Mouse (Mus musculus): ENCODE measurements around the gene Htt. TPM values are rescaled to one million over a fixed set of nuclear protein-coding genes. Genes with fewer than 3 reads are reported as not detected.

Gene Htt
- polyA plus RNA-seq, 1 experiment, result 7.3 TPM

DNA sequence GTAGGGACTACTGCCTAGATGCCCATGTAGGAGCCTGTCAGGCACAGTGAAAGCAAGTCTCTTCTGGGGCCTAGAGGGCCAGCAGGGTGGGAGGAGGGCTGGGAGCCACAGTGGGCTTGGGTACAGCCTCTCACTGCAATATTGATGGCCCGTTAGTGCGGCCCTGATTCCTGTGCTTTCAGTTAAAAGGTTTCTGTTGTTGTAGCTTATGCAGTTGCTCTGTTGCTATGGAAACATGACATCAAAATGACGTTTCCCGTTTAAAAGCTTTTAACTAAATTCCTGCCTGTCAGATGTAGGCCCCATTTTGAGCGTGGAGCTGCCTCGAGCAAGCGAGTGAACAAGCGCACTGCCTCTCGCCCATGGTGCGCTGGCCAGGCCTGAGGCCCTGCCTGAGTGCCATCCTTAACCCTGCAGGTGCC lies 155.7 kb downstream of the Htt start:
- no peak for TF ChIP-seq CTCF (IDR thresholded peaks at IDR 0.05; ENCODE audit: extremely low read depth, insufficient read length, insufficient replicate concordance, low read depth, low read length)
- TF ChIP-seq POLR2A (IDR thresholded peaks at IDR 0.05; ENCODE audit: low read depth, low read length), result no peak
- no peak overlapping the region for H3K4me3 ChIP-seq (ENCODE audit: low read depth, low read length)
- no peaks in the 10 kb centered on the region for H3K27me3 ChIP-seq (ENCODE audit: control insufficient read depth, insufficient read depth, low read length)
- 89% methylated on average over 10 of the region's 10 CpGs for WGBS
- no peaks in the 10 kb centered on the region for H3K36me3 ChIP-seq (ENCODE audit: control insufficient read depth, insufficient read depth, low read length)
- H3K4me1 ChIP-seq (ENCODE audit: control insufficient read depth, insufficient read depth, insufficient read length, low read length), result no peaks in the 10 kb centered on the region
- no peak overlapping the region for H3K27ac ChIP-seq (ENCODE audit: insufficient read depth, low read depth, low read length)

GRCm38 (mm10) chr5:34918785-34919184 lies 157.2 kb downstream of the Htt start:
- Histone ChIP-seq H3K27ac (ENCODE audit: insufficient read depth, low read depth, low read length) (no peak overlapping the region), H3K27me3 (ENCODE audit: control insufficient read depth, insufficient read depth, low read length) (no peaks in the 10 kb centered on the region), H3K4me3 (ENCODE audit: low read depth, low read length) (no peak overlapping the region), H3K4me1 (ENCODE audit: control insufficient read depth, insufficient read depth, insufficient read length, low read length) (no peaks in the 10 kb centered on the region), H3K36me3 (ENCODE audit: control insufficient read depth, insufficient read depth, low read length) (0 out of 2 replicates have a peak, but pooled peaks cover 2% of the 10 kb centered on the region)
- WGBS, result 86% methylated on average over 3 of the region's 3 CpGs
- TF ChIP-seq POLR2A (IDR thresholded peaks at IDR 0.05; ENCODE audit: low read depth, low read length), result no peak
- TF ChIP-seq CTCF (IDR thresholded peaks at IDR 0.05; ENCODE audit: extremely low read depth, insufficient read length, insufficient replicate concordance, low read depth, low read length), result no peak

GRCm38 (mm10) chr5:34922531-34922930 lies 161.0 kb downstream of the Htt start:
- no peak for TF ChIP-seq POLR2A (IDR thresholded peaks at IDR 0.05; ENCODE audit: low read depth, low read length)
- TF ChIP-seq CTCF (IDR thresholded peaks at IDR 0.05; ENCODE audit: extremely low read depth, insufficient read length, insufficient replicate concordance, low read depth, low read length), result no peak
- no peaks in the 10 kb centered on the region for H3K27me3 ChIP-seq (ENCODE audit: control insufficient read depth, insufficient read depth, low read length)
- 77% methylated on average over 6 of the region's 6 CpGs for WGBS
- no peak overlapping the region for H3K27ac ChIP-seq (ENCODE audit: insufficient read depth, low read depth, low read length)
- no peak overlapping the region for H3K4me3 ChIP-seq (ENCODE audit: low read depth, low read length)
- H3K36me3 ChIP-seq (ENCODE audit: control insufficient read depth, insufficient read depth, low read length), result peaks cover 2% of the 10 kb centered on the region; the same call in 1 of the 2 replicates
- no peaks in the 10 kb centered on the region for H3K4me1 ChIP-seq (ENCODE audit: control insufficient read depth, insufficient read depth, insufficient read length, low read length)

DNA sequence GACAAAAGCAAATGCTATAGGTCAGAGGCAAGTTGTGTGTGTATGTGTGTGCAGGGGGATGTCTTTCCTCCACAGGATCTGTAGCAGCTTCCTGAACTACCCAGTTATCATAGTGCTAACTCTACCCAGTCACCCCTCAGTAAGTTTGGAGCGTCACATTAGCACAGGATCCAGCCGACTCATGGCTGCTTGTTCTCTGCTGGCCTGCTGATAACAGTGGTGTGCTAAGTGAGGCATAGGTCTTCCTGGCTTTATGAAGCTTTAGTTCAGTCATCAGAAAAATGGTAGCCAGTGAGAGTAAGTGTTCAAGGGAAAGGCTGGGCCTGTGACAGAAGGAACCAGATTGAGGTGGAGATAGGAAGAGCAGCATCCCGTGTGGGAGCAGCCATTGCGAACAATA lies 162.4 kb downstream of the Htt start:
- no peaks in the 10 kb centered on the region for H3K4me1 ChIP-seq (ENCODE audit: control insufficient read depth, insufficient read depth, insufficient read length, low read length)
- H3K27me3 ChIP-seq (ENCODE audit: control insufficient read depth, insufficient read depth, low read length), result no peaks in the 10 kb centered on the region
- no peak overlapping the region for H3K27ac ChIP-seq (ENCODE audit: insufficient read depth, low read depth, low read length)
- no peak for TF ChIP-seq CTCF (IDR thresholded peaks at IDR 0.05; ENCODE audit: extremely low read depth, insufficient read length, insufficient replicate concordance, low read depth, low read length)
- TF ChIP-seq POLR2A (IDR thresholded peaks at IDR 0.05; ENCODE audit: low read depth, low read length), result no peak
- H3K36me3 ChIP-seq (ENCODE audit: control insufficient read depth, insufficient read depth, low read length), result peaks cover 2% of the 10 kb centered on the region; the same call in 1 of the 2 replicates
- WGBS, result 90% methylated on average over 4 of the region's 4 CpGs
- H3K4me3 ChIP-seq (ENCODE audit: low read depth, low read length), result no peak overlapping the region

- peaks cover 2% of the 10 kb centered on the region; the same call in 1 of the 2 replicates for H3K36me3 ChIP-seq (ENCODE audit: control insufficient read depth, insufficient read depth, low read length)
- WGBS, result 70% methylated on average over 7 of the region's 7 CpGs
- H3K27me3 ChIP-seq (ENCODE audit: control insufficient read depth, insufficient read depth, low read length), result no peaks in the 10 kb centered on the region
- H3K4me1 ChIP-seq (ENCODE audit: control insufficient read depth, insufficient read depth, insufficient read length, low read length), result no peaks in the 10 kb centered on the region
- no peak overlapping the region for H3K27ac ChIP-seq (ENCODE audit: insufficient read depth, low read depth, low read length)
- TF ChIP-seq CTCF (IDR thresholded peaks at IDR 0.05; ENCODE audit: extremely low read depth, insufficient read length, insufficient replicate concordance, low read depth, low read length), result no peak
- no peak for TF ChIP-seq POLR2A (IDR thresholded peaks at IDR 0.05; ENCODE audit: low read depth, low read length)
- no peak overlapping the region for H3K4me3 ChIP-seq (ENCODE audit: low read depth, low read length)
Measured at GRCm38 (mm10) chr5:34924519-34924918, 163.0 kb downstream of the Htt start.

GRCm38 (mm10) chr5:34927648-34928047 lies 166.1 kb downstream of the Htt start:
- Histone ChIP-seq H3K36me3 (ENCODE audit: control insufficient read depth, insufficient read depth, low read length) (peaks cover 2% of the 10 kb centered on the region; the same call in 1 of the 2 replicates), H3K27me3 (ENCODE audit: control insufficient read depth, insufficient read depth, low read length) (no peaks in the 10 kb centered on the region), H3K27ac (ENCODE audit: insufficient read depth, low read depth, low read length) (no peak overlapping the region), H3K4me3 (ENCODE audit: low read depth, low read length) (no peak overlapping the region), H3K4me1 (ENCODE audit: control insufficient read depth, insufficient read depth, insufficient read length, low read length) (no peaks in the 10 kb centered on the region)
- TF ChIP-seq CTCF (IDR thresholded peaks at IDR 0.05; ENCODE audit: extremely low read depth, insufficient read length, insufficient replicate concordance, low read depth, low read length) (no peak), POLR2A (IDR thresholded peaks at IDR 0.05; ENCODE audit: low read depth, low read length) (no peak)
- WGBS, result 94% methylated on average over 4 of the region's 4 CpGs

DNA sequence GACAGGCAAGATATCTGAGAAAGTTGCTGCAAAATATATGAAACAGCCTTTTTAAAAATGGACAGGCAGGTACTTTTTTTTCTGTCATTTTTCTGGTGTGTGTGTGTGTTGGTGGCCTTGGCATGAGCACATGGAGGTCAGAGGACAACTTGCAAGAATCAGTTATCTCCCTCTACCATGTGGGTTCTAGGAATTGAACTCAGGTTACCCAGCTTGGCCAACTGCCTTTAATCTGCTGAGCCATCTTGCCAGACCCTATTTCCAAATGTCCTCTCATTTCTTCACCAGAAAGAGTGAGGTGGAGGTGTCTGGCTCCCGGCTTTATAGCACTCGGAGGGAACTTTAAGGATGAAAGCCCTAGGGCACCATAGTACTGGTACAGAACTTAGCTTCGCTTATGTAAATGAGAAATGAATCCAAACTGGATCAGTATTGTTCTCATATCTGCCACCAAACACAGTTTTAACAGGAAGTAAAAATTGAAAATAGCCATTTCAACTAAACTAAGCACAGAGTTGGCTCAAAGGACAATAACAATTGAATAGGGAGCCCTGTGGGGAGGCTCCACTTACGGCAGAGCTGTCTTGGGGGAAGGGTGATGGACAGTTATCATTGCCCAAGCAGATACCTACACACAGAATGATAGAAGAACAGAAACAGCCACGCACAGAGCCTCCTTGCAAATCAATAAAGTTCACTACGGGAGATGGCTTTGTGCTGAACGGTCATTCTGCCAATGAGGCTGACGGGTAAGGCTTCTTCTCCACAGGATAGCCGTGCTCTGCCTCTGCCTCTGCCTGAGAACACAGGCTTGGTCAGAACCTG lies 168.8 kb downstream of the Htt start:
- H3K4me1 ChIP-seq (ENCODE audit: control insufficient read depth, insufficient read depth, insufficient read length, low read length), result no peaks in the 10 kb centered on the region
- H3K36me3 ChIP-seq (ENCODE audit: control insufficient read depth, insufficient read depth, low read length), result no peaks in the 10 kb centered on the region; the same call in 1 of the 2 replicates
- WGBS, result 88% methylated on average over 9 of the region's 9 CpGs
- no peak overlapping the region for H3K4me3 ChIP-seq (ENCODE audit: low read depth, low read length)
- no peaks in the 10 kb centered on the region for H3K27me3 ChIP-seq (ENCODE audit: control insufficient read depth, insufficient read depth, low read length)
- TF ChIP-seq POLR2A (IDR thresholded peaks at IDR 0.05; ENCODE audit: low read depth, low read length), result no peak
- no peak for TF ChIP-seq CTCF (IDR thresholded peaks at IDR 0.05; ENCODE audit: extremely low read depth, insufficient read length, insufficient replicate concordance, low read depth, low read length)
- H3K27ac ChIP-seq (ENCODE audit: insufficient read depth, low read depth, low read length), result no peak overlapping the region
